Mouse (Mus musculus): ENCODE results near the gene Lrmp. TPM values are rescaled to one million over a fixed set of nuclear protein-coding genes. Genes with fewer than 3 reads are reported as not detected.

The Lrmp gene
- polyA plus RNA-seq, 1 experiment from 2014 or later, result 2.6 TPM

DNA sequence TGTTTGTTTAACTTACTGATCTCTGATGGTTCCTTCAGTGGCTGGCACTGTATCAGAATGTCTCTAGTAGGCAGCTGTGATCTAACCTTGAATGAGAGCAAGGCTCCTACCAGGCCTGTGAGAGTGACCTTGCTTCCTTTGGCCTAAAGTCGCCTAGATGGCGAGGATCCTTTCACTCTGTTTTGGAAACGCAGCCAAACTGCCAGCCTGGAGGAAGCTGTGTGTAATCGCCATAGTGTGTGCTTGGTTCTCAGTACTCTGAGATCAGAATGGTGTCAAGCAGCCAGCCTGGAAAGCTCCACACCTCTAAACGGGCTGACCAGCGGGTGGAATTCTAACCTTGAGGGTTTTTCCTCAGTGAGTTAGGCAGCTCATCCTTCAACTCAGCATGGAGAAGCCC is 2.6 kb upstream of the Lrmp start:
- no peak for DNase-seq (ENCODE audit: low spot score)
- H3K4me1 ChIP-seq, result peaks cover 18% of the 10 kb centered on the region
- H3K27me3 ChIP-seq (ENCODE audit: low read depth, poor library complexity, severe bottlenecking), result no peaks in the 10 kb centered on the region
- H3K36me3 ChIP-seq, result no peaks in the 10 kb centered on the region
- H3K9me3 ChIP-seq (replicated peaks), result no peaks in the 10 kb centered on the region; the same call in 1 of the 2 replicates
- no peak overlapping the region for H3K4me3 ChIP-seq
- WGBS, result 68% methylated on average over 6 of the region's 6 CpGs
- H3K27ac ChIP-seq (replicated peaks), result 0 out of 2 replicates have a peak overlapping the region, but pooled peaks have one; percentile 25

DNA sequence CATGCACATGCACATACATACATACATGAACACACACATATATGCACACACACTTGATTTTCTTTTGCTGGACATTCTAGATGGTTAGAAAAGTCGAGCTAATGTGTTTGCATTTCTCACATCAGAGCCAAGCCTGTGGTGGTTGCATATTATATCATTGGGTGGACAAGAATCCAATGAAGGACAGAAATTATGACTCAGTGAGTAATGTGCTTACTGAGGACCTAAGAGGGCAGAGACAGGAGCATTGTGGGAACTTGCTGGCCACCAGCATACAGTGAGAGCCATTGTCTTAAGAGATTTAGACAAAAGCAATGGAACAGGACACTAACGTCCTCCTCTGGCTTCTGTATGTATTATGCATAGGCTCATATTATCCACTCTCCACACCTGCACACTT is 892 bp upstream of the Lrmp start:
- no peaks in the 10 kb centered on the region for H3K36me3 ChIP-seq
- H3K27ac ChIP-seq (replicated peaks), result no peak overlapping the region
- H3K4me1 ChIP-seq, result peaks cover 18% of the 10 kb centered on the region
- H3K4me3 ChIP-seq, result no peak overlapping the region
- 81% methylated on average over 2 of the region's 2 CpGs for WGBS
- DNase-seq (ENCODE audit: low spot score), result no peak
- H3K27me3 ChIP-seq (ENCODE audit: low read depth, poor library complexity, severe bottlenecking), result no peaks in the 10 kb centered on the region
- H3K9me3 ChIP-seq (replicated peaks), result no peaks in the 10 kb centered on the region; the same call in 1 of the 2 replicates

DNA sequence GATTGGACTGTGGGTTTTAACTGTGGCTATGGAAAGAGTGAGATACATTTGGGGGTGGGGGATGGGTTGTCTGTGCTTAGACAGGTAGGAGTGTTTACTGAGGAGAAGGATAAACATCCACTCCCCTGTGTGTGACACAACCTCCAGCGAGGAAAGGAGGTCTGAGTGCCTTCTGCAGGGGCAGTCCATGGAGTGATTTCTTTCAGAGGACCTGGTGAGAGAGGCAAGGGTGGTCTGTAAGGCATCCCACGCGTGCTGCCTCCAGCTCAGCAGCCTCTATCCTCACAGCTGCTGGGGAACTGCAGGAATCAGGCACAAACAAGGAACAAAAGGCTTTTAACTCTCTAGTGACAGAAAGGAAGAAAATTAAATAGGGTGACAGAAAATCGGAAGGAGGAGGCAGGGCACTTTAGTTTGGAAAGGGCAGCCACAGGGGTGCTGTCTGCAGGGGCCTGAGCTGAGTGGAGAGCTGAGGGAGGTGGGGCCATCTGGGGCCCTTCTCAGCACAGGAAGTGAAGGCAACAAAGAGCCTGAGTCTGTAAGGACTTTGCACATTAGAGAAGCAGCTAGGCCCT is 732 bp downstream of the Lrmp start:
- H3K27me3 ChIP-seq (ENCODE audit: low read depth, poor library complexity, severe bottlenecking), result peaks cover 9% of the 10 kb centered on the region
- H3K27ac ChIP-seq (replicated peaks), result peak overlapping the region; percentile 86
- DNase-seq (ENCODE audit: low spot score), result peak; percentile 49
- H3K4me1 ChIP-seq, result peaks cover 26% of the 10 kb centered on the region
- 4% methylated on average over 4 of the region's 4 CpGs for WGBS
- no peaks in the 10 kb centered on the region for H3K36me3 ChIP-seq
- peak overlapping the region; percentile 27 for H3K4me3 ChIP-seq
- no peaks in the 10 kb centered on the region for H3K9me3 ChIP-seq (replicated peaks)

DNA sequence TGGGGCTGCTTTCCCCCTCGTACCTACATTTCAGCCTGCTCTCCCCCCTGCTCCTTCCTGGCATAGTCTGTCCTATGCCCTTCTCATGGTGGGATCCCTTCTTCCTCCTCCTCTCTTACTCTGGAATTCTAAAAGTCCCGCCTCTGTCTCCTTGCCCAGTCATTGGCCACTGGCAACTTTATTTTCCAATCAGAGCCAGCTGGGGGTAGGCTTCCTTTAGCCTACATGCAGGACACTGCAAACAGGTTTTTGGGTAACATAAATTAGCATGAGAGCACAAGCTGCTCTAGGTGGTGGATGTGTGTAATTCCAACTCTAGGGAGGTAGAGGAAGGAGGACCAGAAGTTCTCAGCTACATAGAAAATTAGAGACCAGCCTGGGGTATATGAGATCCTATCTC is 4.6 kb downstream of the Lrmp start:
- 61% methylated on average over 2 of the region's 2 CpGs for WGBS
- no peak for DNase-seq (ENCODE audit: low spot score)
- peaks cover 20% of the 10 kb centered on the region for H3K27me3 ChIP-seq (ENCODE audit: low read depth, poor library complexity, severe bottlenecking)

DNA sequence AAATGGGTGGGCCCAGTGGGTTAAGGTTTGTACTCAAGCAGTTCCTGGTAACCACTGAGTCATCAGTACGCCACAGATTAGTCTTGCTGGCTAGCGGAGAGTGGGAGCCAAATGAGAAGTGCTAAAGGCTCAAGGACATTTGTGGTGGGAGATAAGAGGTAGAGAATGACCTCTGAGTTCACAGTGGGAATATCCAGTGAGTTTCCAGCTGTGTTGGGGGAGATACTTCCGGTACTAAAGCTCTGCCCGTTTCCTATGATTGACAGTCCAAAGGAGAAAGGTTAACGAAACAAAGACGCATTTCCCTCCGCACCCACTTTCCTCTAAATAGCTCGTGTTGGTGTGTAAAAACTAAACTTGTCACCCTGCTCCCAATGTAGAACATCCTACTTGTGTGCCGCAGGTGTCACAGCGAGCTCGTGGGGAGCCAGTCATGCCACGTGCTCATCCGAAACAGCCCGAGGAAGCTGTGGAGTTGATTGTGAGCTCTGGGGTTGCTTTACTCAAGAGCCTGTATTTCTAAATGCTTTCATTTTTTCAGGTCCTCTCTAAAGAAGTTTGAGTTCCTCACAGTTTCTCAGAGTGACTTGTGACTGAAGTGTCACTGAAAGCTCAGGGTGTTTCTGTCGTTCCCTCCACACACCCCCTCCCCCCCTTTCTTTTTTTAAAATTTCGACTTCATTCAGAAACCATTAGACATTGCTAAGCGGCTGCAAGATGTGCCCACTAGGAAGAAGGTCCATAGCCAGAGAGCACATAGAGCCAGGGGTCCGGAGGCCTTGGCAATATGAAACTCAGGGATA is 5.5 kb downstream of the Lrmp start:
- Histone ChIP-seq H3K27ac (replicated peaks) (0 out of 2 replicates have a peak overlapping the region, but pooled peaks have one; percentile 63), H3K36me3 (no peaks in the 10 kb centered on the region)

More for the DNA sequence above, 4.6 kb downstream of the Lrmp start:
- H3K36me3 ChIP-seq, result no peaks in the 10 kb centered on the region
- H3K4me1 ChIP-seq, result peaks cover 36% of the 10 kb centered on the region
- no peak overlapping the region for H3K27ac ChIP-seq (replicated peaks)
- H3K4me3 ChIP-seq, result no peak overlapping the region
- H3K9me3 ChIP-seq (replicated peaks), result no peaks in the 10 kb centered on the region

DNA sequence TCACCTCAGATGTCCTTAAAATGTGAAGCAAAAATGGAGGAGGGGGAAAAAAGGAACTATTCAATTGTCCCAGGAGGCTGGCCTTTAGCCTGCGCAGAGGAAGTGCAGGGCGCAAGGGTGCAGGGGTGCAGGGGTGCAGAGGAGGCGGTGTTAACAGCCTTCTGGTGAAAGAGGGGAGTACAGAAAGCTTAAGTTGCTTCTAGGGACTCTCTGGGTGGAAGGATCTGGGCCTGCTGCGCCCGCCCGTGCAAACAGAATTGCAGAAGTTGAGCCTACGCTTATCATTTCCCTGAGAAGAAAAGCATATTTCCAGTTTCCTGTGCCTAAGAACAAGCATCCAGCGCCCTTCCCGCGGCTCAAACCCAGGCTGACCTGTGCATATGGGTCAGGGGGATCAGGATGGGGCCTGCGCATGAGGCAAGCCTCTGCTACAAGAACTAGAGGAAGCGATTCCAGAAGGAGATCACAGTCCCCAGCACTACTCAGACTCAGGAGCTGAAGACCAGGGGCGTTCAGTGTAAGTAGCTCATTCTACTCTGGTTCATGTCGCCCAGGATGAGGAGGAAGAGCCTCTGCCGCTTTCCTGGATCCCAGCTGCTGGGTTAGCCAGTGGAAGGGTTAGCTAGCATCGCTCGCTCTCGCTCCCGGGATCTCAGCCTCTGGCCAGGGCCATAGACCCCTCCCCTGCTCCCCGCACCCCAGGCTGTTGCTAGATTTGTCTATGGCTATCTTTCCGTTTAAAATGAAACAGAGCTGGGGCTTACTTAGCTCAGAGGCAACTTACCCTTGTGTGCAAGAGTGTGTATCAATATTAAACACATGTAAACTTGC is 6.4 kb downstream of the Lrmp start:
- H3K4me1 ChIP-seq, result peaks cover 21% of the 10 kb centered on the region
- no peaks in the 10 kb centered on the region for H3K9me3 ChIP-seq (replicated peaks)
- H3K27ac ChIP-seq (replicated peaks), result peak overlapping the region; percentile 63
- WGBS, result 36% methylated on average over 21 of the region's 21 CpGs
- H3K27me3 ChIP-seq (ENCODE audit: low read depth, poor library complexity, severe bottlenecking), result peaks cover 20% of the 10 kb centered on the region
- no peaks in the 10 kb centered on the region for H3K36me3 ChIP-seq
- no peak overlapping the region for H3K4me3 ChIP-seq
- peak; percentile 20 for DNase-seq (ENCODE audit: low spot score)

More for the DNA sequence above, 5.5 kb downstream of the Lrmp start:
- Histone ChIP-seq H3K4me3 (no peak overlapping the region), H3K4me1 (peaks cover 30% of the 10 kb centered on the region), H3K9me3 (replicated peaks) (no peaks in the 10 kb centered on the region), H3K27me3 (ENCODE audit: low read depth, poor library complexity, severe bottlenecking) (peaks cover 20% of the 10 kb centered on the region)
- WGBS, result 56% methylated on average over 18 of the region's 18 CpGs
- no peak for DNase-seq (ENCODE audit: low spot score)

DNA sequence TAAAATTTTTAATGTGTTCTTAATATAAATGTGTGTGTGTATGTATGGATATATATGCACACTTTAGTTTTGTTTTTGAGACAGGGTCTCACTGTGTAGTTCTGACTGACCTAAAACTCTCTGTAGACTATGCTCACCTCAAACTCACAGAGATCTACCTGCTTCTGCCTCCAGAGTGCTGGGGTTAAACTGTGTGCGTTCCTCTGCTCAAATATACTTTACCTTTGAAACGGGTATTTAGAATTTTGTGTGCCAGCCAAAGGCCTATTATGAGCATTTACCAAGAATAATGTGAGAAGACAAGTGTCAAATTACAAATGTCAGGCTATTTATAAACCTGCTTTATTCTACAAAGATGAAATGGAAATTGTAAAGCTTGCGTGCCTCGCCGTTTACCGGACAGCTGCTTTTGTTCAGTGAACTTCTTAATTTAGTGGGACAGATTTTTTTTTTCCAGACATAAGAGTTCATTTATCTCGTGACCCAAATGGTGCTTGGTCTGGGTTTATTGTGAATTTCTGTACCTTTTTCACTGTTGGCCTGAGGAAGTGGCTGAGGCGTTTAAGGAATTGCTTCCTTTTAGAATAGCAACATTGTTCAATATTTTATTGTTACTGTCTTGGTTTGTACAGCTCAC is 7.1 kb downstream of the Lrmp start:
- Histone ChIP-seq H3K4me3 (no peak overlapping the region), H3K4me1 (peaks cover 19% of the 10 kb centered on the region), H3K27me3 (ENCODE audit: low read depth, poor library complexity, severe bottlenecking) (peaks cover 20% of the 10 kb centered on the region), H3K36me3 (no peaks in the 10 kb centered on the region), H3K9me3 (replicated peaks) (no peaks in the 10 kb centered on the region; the same call in 1 of the 2 replicates), H3K27ac (replicated peaks) (no peak overlapping the region)
- DNase-seq (ENCODE audit: low spot score), result no peak
- WGBS, result 80% methylated on average over 8 of the region's 8 CpGs

DNA sequence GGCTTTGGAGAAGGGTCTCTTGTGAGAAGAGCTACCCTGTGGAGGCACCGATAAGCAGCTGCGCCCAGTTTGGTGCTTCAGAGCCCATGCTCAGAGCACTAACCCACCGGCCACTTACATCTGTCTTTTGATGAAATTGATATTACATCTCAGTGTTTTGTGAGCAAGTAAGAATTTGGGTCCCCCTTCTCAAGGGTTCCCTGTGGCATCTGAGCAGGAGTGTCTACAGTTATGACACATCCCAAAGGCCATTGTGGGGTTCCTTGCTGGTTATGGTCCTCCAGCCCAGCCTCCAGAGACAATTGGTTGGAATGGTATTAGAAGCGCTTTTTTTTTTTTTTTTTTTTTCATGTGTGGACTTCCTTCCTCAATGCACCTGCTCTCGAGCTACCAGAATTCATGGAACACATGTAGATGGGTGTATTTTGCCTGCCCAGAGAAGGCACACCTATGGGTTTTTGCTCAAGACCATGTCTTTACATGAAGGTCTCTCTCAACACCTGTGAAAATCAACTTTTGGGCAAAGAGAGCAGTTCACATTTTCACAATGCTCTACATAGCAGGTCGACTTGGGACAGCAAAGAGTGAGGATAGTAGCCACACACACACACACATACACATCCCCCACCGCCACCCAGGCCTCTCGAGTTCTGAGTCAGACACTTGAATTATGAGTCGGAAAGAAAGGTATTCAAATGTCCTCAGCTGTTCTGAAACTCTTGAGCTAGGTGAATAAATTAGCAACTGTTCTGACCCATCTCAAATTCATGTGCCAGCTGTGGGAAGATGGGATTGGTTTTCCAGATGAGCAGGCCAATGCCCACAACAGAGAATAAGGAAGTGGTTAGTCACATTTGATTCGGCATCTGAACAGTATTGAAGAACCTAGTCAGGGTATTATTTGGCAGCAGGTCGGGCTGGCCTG is 7.9 kb downstream of the Lrmp start:
- DNase-seq (ENCODE audit: low spot score), result no peak
- WGBS, result 84% methylated on average over 11 of the region's 11 CpGs
- Histone ChIP-seq H3K27me3 (ENCODE audit: low read depth, poor library complexity, severe bottlenecking) (peaks cover 20% of the 10 kb centered on the region), H3K36me3 (no peaks in the 10 kb centered on the region), H3K4me1 (peaks cover 19% of the 10 kb centered on the region), H3K9me3 (replicated peaks) (no peaks in the 10 kb centered on the region; the same call in 1 of the 2 replicates), H3K27ac (replicated peaks) (no peak overlapping the region), H3K4me3 (no peak overlapping the region)

DNA sequence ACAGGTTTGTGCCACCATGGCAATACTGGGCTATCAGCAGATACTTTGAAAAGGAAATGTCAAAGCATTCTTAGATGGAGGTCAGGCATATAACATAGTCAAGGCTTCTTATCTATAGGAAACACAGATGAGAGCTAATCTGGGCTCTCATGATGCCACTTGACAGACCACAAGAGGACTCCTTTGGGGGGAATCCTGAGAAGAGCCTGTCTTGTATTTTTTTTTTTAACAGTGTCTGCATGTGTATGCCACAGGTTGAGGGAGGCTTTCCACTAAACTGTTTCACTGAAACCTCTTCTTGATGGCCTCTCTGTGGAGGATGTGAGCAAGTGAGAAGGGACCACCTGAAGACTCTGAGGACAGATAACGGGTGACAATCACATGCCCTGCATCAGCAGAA is 9.2 kb downstream of the Lrmp start:
- WGBS, result 89% methylated on average over 1 of the region's 1 CpGs
- H3K4me1 ChIP-seq, result peaks cover 19% of the 10 kb centered on the region
- H3K4me3 ChIP-seq, result no peak overlapping the region
- H3K9me3 ChIP-seq (replicated peaks), result no peaks in the 10 kb centered on the region; the same call in 1 of the 2 replicates
- no peaks in the 10 kb centered on the region for H3K36me3 ChIP-seq
- H3K27ac ChIP-seq (replicated peaks), result no peak overlapping the region
- DNase-seq (ENCODE audit: low spot score), result no peak
- peaks cover 20% of the 10 kb centered on the region for H3K27me3 ChIP-seq (ENCODE audit: low read depth, poor library complexity, severe bottlenecking)

DNA sequence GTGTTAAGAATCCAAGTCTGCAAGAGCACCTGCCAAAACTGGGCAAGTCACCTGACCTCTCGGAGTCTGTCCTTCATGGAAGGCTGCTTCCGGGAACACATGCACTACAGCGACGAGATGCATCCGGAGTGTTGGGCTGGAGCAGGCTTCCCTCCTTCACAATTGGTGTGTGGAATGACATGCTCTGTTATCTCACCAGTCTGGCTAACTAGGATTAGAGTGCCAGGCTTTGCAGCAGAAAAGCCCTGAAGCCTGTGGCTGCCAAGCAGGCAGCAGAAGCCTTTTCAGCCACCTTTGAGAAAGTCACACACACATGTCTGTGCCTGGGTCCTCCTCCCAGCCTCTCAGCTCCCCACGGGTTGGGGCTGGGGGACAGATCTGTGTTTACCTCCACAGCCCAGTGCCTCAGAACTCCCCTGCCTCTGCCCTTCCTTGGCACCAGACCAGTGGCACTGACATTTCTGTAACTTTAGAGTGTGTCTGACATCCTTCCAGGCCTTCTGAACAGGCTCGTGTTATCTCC is 10.2 kb downstream of the Lrmp start:
- Histone ChIP-seq H3K27ac (replicated peaks) (no peak overlapping the region), H3K4me1 (peaks cover 15% of the 10 kb centered on the region), H3K36me3 (no peaks in the 10 kb centered on the region), H3K9me3 (replicated peaks) (no peaks in the 10 kb centered on the region; the same call in 1 of the 2 replicates), H3K27me3 (ENCODE audit: low read depth, poor library complexity, severe bottlenecking) (peaks cover 17% of the 10 kb centered on the region), H3K4me3 (no peak overlapping the region)
- WGBS, result 70% methylated on average over 7 of the region's 7 CpGs
- no peak for DNase-seq (ENCODE audit: low spot score)

DNA sequence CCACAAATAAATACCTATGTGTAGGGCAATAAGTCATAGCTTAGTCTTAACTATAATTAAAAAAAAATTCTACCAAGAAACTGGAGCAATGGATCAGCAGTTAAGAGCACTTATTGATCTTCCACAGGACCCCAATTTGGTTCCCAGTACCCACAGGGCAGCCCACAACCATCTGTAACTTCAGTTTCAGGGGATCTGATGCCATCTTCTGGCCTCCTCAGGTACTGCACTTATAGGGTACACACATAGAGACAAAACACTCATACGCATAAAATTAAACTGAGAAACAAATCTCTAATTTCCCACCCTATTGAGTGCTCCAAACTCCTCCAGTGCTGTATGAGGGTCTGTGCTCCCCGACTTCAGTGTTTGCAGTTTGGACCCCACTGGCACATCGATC is 12.2 kb downstream of the Lrmp start:
- Histone ChIP-seq H3K4me3 (no peak overlapping the region), H3K36me3 (no peaks in the 10 kb centered on the region), H3K27me3 (ENCODE audit: low read depth, poor library complexity, severe bottlenecking) (no peaks in the 10 kb centered on the region), H3K27ac (replicated peaks) (no peak overlapping the region), H3K4me1 (no peaks in the 10 kb centered on the region), H3K9me3 (replicated peaks) (no peaks in the 10 kb centered on the region; the same call in 1 of the 2 replicates)
- no peak for DNase-seq (ENCODE audit: low spot score)
- 94% methylated on average over 3 of the region's 3 CpGs for WGBS

Data from midbrain, embryonic 10.5 days (tissue).